Mouse (Mus musculus) lung, embryonic 14.5 days (tissue): ENCODE data around the gene Arsb. TPM values are rescaled to one million over a fixed set of nuclear protein-coding genes. Genes with fewer than 3 reads are reported as not detected.

Experiments used
- ATAC-seq: fragments of 200-750 bp; cut with Nextera tagmentation; 2 replicates; pipeline ENCODE4 v1.8.0; 2017; ENCODE audit warnings: mild to moderate bottlenecking, moderate TSS enrichment, moderate library complexity; ENCODE audit not compliant: insufficient read depth
- DNase-seq: peaks from one replicate; pipeline ENCODE4 v3.0.0-alpha.2; 2015
- H3K27ac ChIP-seq: fragments of 300-500 bp; sonication (generic); 2 replicates; pipeline ENCODE4 v1.5.1; 2014; ENCODE audit warnings: low read depth, mild to moderate bottlenecking, moderate library complexity
- H3K27me3 ChIP-seq: fragments of 300-500 bp; sonication (generic); 2 replicates; pipeline ENCODE4 v1.6.1; 2014; ENCODE audit warnings: low read length, control low read depth; ENCODE audit not compliant: insufficient read depth
- H3K36me3 ChIP-seq: fragments of 300-500 bp; sonication (generic); 2 replicates; pipeline ENCODE4 v1.6.1; 2014; ENCODE audit warnings: control low read depth; ENCODE audit not compliant: insufficient read depth
- H3K4me1 ChIP-seq: fragments of 300-500 bp; sonication (generic); 2 replicates; pipeline ENCODE4 v1.6.1; 2014; ENCODE audit warnings: antibody characterized with exemption, control low read depth; ENCODE audit not compliant: insufficient read depth
- H3K4me2 ChIP-seq: fragments of 300-500 bp; sonication (generic); 2 replicates; pipeline ENCODE4 v1.6.1; 2014; ENCODE audit warnings: mild to moderate bottlenecking
- H3K4me3 ChIP-seq: fragments of 300-500 bp; sonication (generic); 2 replicates; pipeline ENCODE4 v1.5.1; 2014; ENCODE audit warnings: low read depth, low read length
- H3K9ac ChIP-seq: fragments of 300-500 bp; sonication (generic); 2 replicates; pipeline ENCODE4 v1.6.1; 2014
- H3K9me3 ChIP-seq: fragments of 300-500 bp; sonication (generic); 2 replicates; pipeline ENCODE4 v1.6.1; 2016; ENCODE audit warnings: low read depth, low read length, control low read depth
- CTCF ChIP-seq: IDR thresholded peaks from 2 replicates; pipeline ENCODE4 v1.5.1; 2016; ENCODE audit warnings: antibody characterized with exemption, low read depth
- WGBS: fragments of 180-500 bp; shearing (Covaris S2); extraction: QIAGEN DNeasy Blood & Tissue Kit; methylation state at CpG from one replicate; pipeline ENCODE4 v1.1.7; 2014; 5-methylcytosine and 5-hydroxymethylcytosine counted together
- microRNA-seq: library from miRNA; unstranded; fragments of <30 nt; microRNA quantifications from one replicate; pipeline ENCODE4, GENCODE M21; 2016; ENCODE audit warnings: borderline number of aligned reads
- polyA plus RNA-seq: library from polyadenylated mRNA; unstranded; fragments of >200 nt; fragmentation: Nextera tagmentation; extraction: Ambion mirVana; gene quantifications from 2 replicates; pipeline ENCODE4 v1.2.1, GENCODE M21; 2014

The Arsb gene
- polyA plus RNA-seq, 1 experiment from 2014 or later: 20.3 TPM

DNA sequence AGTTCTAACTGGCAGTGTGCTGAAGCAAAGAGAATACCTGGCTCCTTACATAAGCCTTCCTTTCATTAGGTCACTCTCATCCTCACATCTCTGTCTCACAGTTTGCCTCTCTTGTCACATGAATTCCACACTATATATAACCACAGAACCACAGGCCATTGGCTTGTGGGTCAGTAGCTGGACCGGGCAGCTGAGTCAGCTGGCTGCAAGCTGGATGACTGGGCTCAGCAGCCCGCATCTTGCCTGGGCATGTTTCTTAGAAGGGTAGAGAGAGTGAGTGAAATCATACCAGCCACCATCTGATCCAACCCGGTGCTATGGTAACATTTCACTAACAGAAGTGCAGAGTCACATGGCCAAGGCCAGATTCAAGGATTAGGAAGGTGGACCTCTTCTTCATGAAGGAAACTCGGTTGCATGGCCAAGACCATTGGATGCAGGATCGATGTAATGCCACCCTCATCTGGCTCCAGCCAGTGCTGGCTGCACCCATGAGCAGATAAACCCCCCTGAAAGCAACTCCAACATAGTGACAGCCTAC lies 221.0 kb downstream of the Arsb start:
- H3K9ac ChIP-seq: no peak overlapping the region
- ATAC-seq: peak; percentile 68
- H3K4me1 ChIP-seq: peaks cover 5% of the 10 kb centered on the region; the same call in 1 of the 2 replicates
- no peak overlapping the region for H3K4me2 ChIP-seq
- no peak overlapping the region for H3K27ac ChIP-seq
- no peaks in the 10 kb centered on the region; the same call in 1 of the 2 replicates for H3K9me3 ChIP-seq
- no peaks in the 10 kb centered on the region for H3K27me3 ChIP-seq
- DNase-seq: no peak
- 92% methylated on average over 5 of the region's 5 CpGs for WGBS
- no peaks in the 10 kb centered on the region for H3K36me3 ChIP-seq
- no peak for TF ChIP-seq CTCF
- H3K4me3 ChIP-seq: no peak overlapping the region

Small RNA genes within 50 kb of the gene (microRNA-seq; reads per million reads assigned to microRNA genes)
- gene Gm25534 (not detected), gene Mir5624 (not detected)

Other genes with a start within 250 kb of the Arsb start
- not detected in 2 replicates for gene Bhmt, start 133.7 kb upstream of the Arsb start, polyA plus RNA-seq
- gene Bhmt2, start 97.3 kb upstream of the Arsb start, polyA plus RNA-seq: not detected in 2 replicates
- gene Dmgdh, start 97.2 kb upstream of the Arsb start, polyA plus RNA-seq: not detected in 2 replicates